Mouse (Mus musculus): ENCODE measurements at regions not wholly inside any gene's neighbourhood (a gene's known extent, or its start where the extent isn't known, plus 50 kb on each side); places are given as distances from the start of the nearest gene placed in this dataset.

- ATAC-seq (replicated peaks; ENCODE audit: low read depth, poor library complexity, severe bottlenecking): no peak
Observed at GRCm38 (mm10) chr8:126728135-126728534, 134.3 kb upstream of the Irf2bp2 start.

GRCm38 (mm10) chr8:126727068-126727467 lies 133.3 kb upstream of the Irf2bp2 start:
- no peak for ATAC-seq (replicated peaks; ENCODE audit: low read depth, poor library complexity, severe bottlenecking)

DNA sequence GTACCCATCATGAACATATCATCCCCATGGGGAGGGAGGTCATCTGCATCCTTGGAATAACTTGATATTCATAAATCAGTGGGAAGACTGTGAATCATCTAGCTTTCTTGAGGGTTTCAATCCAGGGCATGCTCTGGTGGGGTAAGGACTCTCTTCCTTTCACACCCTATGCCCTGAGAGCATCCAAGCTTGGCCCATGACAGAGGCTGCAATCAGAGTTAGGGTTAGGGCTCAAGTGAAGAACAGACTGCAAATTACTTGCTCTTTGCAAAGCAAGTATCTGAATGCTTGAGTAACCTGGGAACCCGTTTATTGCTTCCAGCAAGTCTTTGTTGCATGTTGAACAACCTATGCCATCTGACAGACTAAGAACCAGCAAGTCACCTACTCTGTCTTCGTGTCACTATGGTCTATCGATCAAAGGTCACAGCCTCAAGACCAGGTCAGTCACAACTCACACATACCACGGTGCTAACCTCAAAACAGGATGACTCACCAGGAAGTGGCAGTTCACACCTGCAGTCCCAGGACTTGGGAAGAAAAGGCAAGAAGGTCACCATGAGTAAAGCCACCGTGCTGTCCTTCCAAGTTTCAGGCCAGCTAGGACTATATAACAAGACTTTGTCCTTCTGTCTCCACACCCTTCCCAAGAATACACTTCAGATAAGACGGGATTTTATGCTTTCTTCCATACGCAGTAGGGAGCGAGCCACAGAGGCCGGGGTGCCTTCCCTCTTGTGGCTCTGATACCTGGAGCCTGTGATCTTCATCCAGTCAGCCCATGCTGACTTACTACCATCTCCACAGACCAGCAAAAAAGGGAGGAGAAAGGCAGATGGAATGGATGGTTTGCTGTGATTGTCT lies 129.7 kb upstream of the Irf2bp2 start:
- ATAC-seq (replicated peaks; ENCODE audit: low read depth, poor library complexity, severe bottlenecking): no peak

GRCm38 (mm10) chr8:126721621-126722020 lies 127.8 kb upstream of the Irf2bp2 start:
- ATAC-seq (replicated peaks; ENCODE audit: low read depth, poor library complexity, severe bottlenecking): peak; percentile 66

DNA sequence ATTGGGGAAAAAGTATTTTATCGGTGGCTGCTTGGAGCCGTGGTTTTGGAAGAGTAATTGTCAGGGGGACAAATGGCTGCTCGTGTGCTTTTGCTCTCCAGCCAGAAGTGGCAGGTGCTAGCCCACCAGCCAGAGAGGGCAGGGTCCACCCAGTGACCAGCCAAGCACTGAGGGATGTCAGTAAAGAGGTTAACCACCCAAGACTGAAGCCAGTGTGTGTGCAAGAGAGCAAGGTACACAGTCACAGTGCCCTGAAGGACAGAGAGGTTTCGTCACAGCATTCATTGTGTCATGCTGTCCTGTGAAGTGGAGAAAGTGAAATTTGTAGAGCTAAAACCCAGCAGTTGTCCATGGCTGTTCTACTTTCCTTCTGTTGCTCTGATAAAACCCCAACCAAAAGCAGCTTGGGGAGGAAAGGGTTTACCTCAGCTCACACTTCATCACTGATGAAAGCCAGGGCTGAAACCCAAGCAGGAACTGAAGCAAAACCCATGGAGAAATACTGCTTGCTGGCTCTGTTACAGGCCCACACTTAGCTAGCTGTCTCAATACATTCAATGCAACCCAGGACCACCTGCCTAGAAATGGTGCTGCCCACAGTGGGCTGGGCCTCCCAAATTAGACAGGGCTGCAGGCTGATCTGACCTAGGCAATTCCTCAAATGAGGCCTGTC lies 126.8 kb upstream of the Irf2bp2 start:
- ATAC-seq (replicated peaks; ENCODE audit: low read depth, poor library complexity, severe bottlenecking): peak; percentile 52

GRCm38 (mm10) chr8:126719748-126720147 lies 126.0 kb upstream of the Irf2bp2 start:
- ATAC-seq (replicated peaks; ENCODE audit: low read depth, poor library complexity, severe bottlenecking): peak; percentile 40; the same call in 1 of the 2 replicates

GRCm38 (mm10) chr8:126717652-126718155 lies 123.9 kb upstream of the Irf2bp2 start:
- ATAC-seq (replicated peaks; ENCODE audit: low read depth, poor library complexity, severe bottlenecking): no peak

DNA sequence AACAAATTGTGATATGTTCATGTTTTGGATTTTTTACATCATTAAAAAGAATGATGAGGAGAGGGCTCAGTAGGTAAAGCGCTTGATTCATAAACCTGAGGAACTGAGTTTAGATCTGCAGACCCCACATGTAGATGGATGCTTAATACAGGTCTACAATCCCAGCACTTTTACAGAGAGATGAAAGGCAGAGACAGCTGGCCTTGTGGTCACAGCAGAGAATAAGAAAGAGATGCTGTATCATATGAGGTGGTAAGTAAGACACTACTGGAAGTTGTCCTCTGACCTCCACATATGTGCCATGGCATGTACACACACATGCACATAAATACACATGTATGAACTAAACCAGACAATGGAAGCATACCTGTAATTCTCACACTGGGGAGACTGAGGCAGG lies 121.9 kb upstream of the Irf2bp2 start:
- no peak for ATAC-seq (replicated peaks; ENCODE audit: low read depth, poor library complexity, severe bottlenecking)

- ATAC-seq (replicated peaks; ENCODE audit: low read depth, poor library complexity, severe bottlenecking): no peak
Observed at GRCm38 (mm10) chr8:126713602-126714145, 119.9 kb upstream of the Irf2bp2 start.

- 0 out of 2 replicates have a peak, but pooled peaks have one; percentile 36 for ATAC-seq (replicated peaks; ENCODE audit: low read depth, poor library complexity, severe bottlenecking)
Observed at GRCm38 (mm10) chr8:126713181-126713580, 119.4 kb upstream of the Irf2bp2 start.

- 0 out of 2 replicates have a peak, but pooled peaks have one; percentile 3 for ATAC-seq (replicated peaks; ENCODE audit: low read depth, poor library complexity, severe bottlenecking)
Observed at GRCm38 (mm10) chr8:126712749-126713148, 119.0 kb upstream of the Irf2bp2 start.

DNA sequence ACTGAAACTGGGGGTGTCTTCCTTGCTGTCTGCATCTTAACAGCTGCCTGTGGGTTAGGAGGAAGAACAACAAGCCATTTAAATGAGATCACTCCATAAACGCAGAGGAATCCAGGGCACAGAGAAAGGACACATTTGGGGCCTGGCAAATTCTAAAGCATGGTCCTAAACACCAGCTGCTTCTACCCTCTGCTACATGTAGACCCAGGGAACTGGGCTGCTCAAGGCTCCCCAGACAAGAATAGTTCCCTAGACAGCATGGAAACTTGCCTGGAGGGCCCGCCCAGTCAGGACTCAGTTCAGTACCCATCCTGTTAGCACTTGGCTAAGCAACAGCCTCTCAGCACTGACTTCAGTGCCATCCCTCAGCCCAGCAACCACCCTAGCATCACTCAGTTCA lies 115.2 kb upstream of the Irf2bp2 start:
- no peak for ATAC-seq (replicated peaks; ENCODE audit: low read depth, poor library complexity, severe bottlenecking)

- no peak for ATAC-seq (replicated peaks; ENCODE audit: low read depth, poor library complexity, severe bottlenecking)
Observed at GRCm38 (mm10) chr8:126707300-126707902, 113.6 kb upstream of the Irf2bp2 start.

GRCm38 (mm10) chr8:126706247-126706646 lies 112.5 kb upstream of the Irf2bp2 start:
- no peak for ATAC-seq (replicated peaks; ENCODE audit: low read depth, poor library complexity, severe bottlenecking)

GRCm38 (mm10) chr8:126705391-126705790 lies 111.6 kb upstream of the Irf2bp2 start:
- ATAC-seq (replicated peaks; ENCODE audit: low read depth, poor library complexity, severe bottlenecking): peak; percentile 59

DNA sequence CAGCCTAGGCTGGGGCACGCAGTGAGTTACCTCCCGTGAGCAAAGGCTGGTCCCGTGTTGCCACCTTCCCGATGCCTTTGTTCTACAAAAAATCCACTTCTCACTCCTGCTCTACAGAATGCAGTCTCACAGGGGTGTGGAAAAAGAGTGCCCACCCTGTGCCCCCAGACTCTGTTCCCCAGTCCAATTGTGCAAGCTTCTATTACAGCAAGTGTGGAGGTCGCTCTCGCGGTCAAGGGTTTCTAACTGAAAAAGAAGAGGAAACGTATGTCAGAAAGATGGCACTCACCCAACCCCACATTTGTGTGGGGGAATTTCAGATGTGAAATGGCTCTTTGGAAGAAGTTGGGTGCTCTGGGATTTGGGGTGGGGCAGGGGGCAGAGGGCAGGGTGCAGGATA lies 110.9 kb upstream of the Irf2bp2 start:
- ATAC-seq (replicated peaks; ENCODE audit: low read depth, poor library complexity, severe bottlenecking): peak; percentile 66

GRCm38 (mm10) chr8:126703546-126703945 lies 109.8 kb upstream of the Irf2bp2 start:
- no peak for ATAC-seq (replicated peaks; ENCODE audit: low read depth, poor library complexity, severe bottlenecking)

GRCm38 (mm10) chr8:126702294-126702693 lies 108.5 kb upstream of the Irf2bp2 start:
- 0 out of 2 replicates have a peak, but pooled peaks have one; percentile 5 for ATAC-seq (replicated peaks; ENCODE audit: low read depth, poor library complexity, severe bottlenecking)

GRCm38 (mm10) chr8:126699389-126699775 lies 105.6 kb upstream of the Irf2bp2 start:
- peak; percentile 30 for ATAC-seq (replicated peaks; ENCODE audit: low read depth, poor library complexity, severe bottlenecking)

GRCm38 (mm10) chr8:126698601-126699388 lies 105.0 kb upstream of the Irf2bp2 start:
- no peak for ATAC-seq (replicated peaks; ENCODE audit: low read depth, poor library complexity, severe bottlenecking)
